Comparison of ENCODE assay signal across 8 mouse cellular contexts in the genomic region with DNA sequence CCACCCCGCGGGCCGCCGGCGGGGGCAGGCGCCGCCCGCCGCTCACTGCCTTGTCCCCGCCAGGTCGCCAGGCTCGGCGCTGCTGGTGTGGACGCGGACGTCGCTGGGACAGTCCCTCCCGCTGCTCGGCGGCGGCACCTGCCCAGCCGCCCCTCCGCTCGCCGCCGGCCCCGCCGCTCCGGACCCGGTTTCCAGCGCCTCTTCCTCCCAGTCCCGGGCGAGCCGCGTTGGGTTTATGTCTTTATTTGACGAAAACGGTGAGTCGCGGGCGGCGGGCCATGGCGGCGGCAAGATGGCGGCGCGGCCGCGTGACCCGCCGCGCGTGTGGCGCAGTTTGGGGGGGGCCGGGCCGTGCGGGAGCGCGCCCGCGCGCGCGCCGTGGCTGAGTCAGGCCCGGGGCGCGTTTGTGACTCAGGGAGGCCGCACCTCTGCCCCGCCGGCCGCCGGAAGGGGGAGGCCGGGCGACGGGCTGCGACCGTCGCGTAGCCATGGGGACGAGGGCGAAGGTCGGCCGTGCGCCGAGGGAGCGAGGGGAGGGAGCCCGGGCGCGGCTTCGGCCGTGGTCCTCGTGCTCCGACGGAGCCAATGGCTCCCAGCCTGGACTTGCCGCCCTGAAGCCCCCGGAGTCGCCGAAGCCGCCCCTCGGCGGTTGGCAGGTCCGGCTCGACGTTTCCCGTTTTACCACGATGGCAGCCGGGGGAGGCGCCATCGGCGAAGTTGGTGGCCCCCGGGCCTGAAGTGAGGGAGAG. TPM values are rescaled to one million over a fixed set of nuclear protein-coding genes. Genes with fewer than 3 reads are reported as not detected.
DNase-seq lines count a peak whose midpoint lies in the region; ATAC-seq lines count a peak whose summit lies in the region.

No protein-coding gene starts in this region.

- peak overlapping the region; percentile 97 for H3K27ac ChIP-seq in forebrain, embryonic 12.5 days
- peak overlapping the region; percentile 99 for H3K27ac ChIP-seq in neural tube, embryonic 14.5 days (ENCODE audit: low read depth, low read length)

- no peaks in the 10 kb centered on the region for H3K9me3 ChIP-seq in forebrain, embryonic 12.5 days
- no peaks in the 10 kb centered on the region for H3K9me3 ChIP-seq in neural tube, embryonic 14.5 days (ENCODE audit: control insufficient read depth, low read length)

- intact Hi-C loops in heart, postnatal 14 days (cut with DNase I), result loop anchor here (2.0 kb wide), 1 partner anchor 36 kb away; the partner anchor contains the start of gene Mark3

- H3K9ac ChIP-seq in forebrain, embryonic 12.5 days, result peak overlapping the region; percentile 96
- peak overlapping the region; percentile 98 for H3K9ac ChIP-seq in neural tube, embryonic 14.5 days (replicated peaks; ENCODE audit: low read depth, low read length)

- 0% methylated on average over 106 of the region's 111 CpGs for WGBS in forebrain, embryonic 12.5 days
- WGBS in neural tube, embryonic 14.5 days, result under 1% methylated on average over 82 of the region's 111 CpGs

- H3K4me2 ChIP-seq in forebrain, embryonic 12.5 days, result peak overlapping the region; percentile 88
- peak overlapping the region; percentile 80 for H3K4me2 ChIP-seq in neural tube, embryonic 14.5 days (ENCODE audit: low read depth, low read length)

- no peaks in the 10 kb centered on the region for H3K27me3 ChIP-seq in forebrain, embryonic 12.5 days
- no peaks in the 10 kb centered on the region; the same call in 1 of the 2 replicates for H3K27me3 ChIP-seq in neural tube, embryonic 14.5 days (ENCODE audit: control insufficient read depth, insufficient read depth, low read length)

- H3K4me1 ChIP-seq in forebrain, embryonic 12.5 days, result peaks cover 28% of the 10 kb centered on the region
- peaks cover 16% of the 10 kb centered on the region for H3K4me1 ChIP-seq in neural tube, embryonic 14.5 days (ENCODE audit: control insufficient read depth, insufficient read depth, low read length)

- ATAC-seq in forebrain, embryonic 12.5 days (ENCODE audit: low FRiP score), result peak; percentile 49
- ATAC-seq in neural tube, embryonic 14.5 days (ENCODE audit: low read depth), result peak; percentile 62

- H3K36me3 ChIP-seq in forebrain, embryonic 12.5 days (replicated peaks), result peaks cover 44% of the 10 kb centered on the region
- H3K36me3 ChIP-seq in neural tube, embryonic 14.5 days (ENCODE audit: control insufficient read depth, insufficient read depth, low read length), result peaks cover 43% of the 10 kb centered on the region

- H3K4me3 ChIP-seq in forebrain, embryonic 12.5 days (replicated peaks), result peak overlapping the region; percentile 96
- peak overlapping the region; percentile 96 for H3K4me3 ChIP-seq in neural tube, embryonic 14.5 days (ENCODE audit: low read depth, low read length)

- DNase-seq in CD4-positive, CD25-positive, alpha-beta regulatory T cell, adult 2 months (ENCODE audit: low read depth, low spot score), result peak; percentile 89
- DNase-seq in c-Kit-negative CD71-positive TER-119-positive erythroid progenitor cells, embryonic 14.5 days (ENCODE audit: low read depth, low spot score), result peak; percentile 64
- DNase-seq in heart, postnatal 14 days, result peak; percentile 87 to 91
- peak; percentile 57 to 73 for DNase-seq in layer of hippocampus, adult 18-20 months (ENCODE audit: low spot score in 2 of 2)
- peak; percentile 81 to 87 for DNase-seq in lung, adult 18-20 months
- DNase-seq in testis, postnatal 10 days (ENCODE audit: low spot score), result peak; percentile 90

RNA-seq across cellular contexts. Expression of gene Eif5, which starts 0.7 kb away (rescaled TPM):
- polyA plus RNA-seq in forebrain, embryonic 12.5 days (2016; fragmentation: Nextera tagmentation; extraction: Ambion mirVana), result 734 and 738 TPM in 2 replicates
- total RNA-seq in heart, postnatal 14 days (2021), result 100 to 1,000 TPM; 155 to 167 TPM
- total RNA-seq in layer of hippocampus, adult 18-20 months (2021), result 100 to 1,000 TPM; 254 to 262 TPM
- polyA plus RNA-seq in neural tube, embryonic 14.5 days (2014; fragmentation: Nextera tagmentation; extraction: Ambion mirVana), result 518 and 558 TPM in 2 replicates

RNA-seq across cellular contexts. Expression of gene Mark3, which starts 35.9 kb away (rescaled TPM):
- polyA plus RNA-seq in forebrain, embryonic 12.5 days (2016; fragmentation: Nextera tagmentation; extraction: Ambion mirVana), result 73.1 and 82.3 TPM in 2 replicates
- 10 to 100 TPM; 65.2 to 72.1 TPM for total RNA-seq in heart, postnatal 14 days (2021)
- total RNA-seq in layer of hippocampus, adult 18-20 months (2021), result 10 to 100 TPM; 92.2 to 92.3 TPM
- polyA plus RNA-seq in neural tube, embryonic 14.5 days (2014; fragmentation: Nextera tagmentation; extraction: Ambion mirVana), result 78.1 and 83.7 TPM in 2 replicates

RNA-seq across cellular contexts. Expression of gene Gm266, which starts 52.8 kb away (rescaled TPM):
- polyA plus RNA-seq in forebrain, embryonic 12.5 days (2016; fragmentation: Nextera tagmentation; extraction: Ambion mirVana), result 2.5 and 3.5 TPM in 2 replicates
- total RNA-seq in heart, postnatal 14 days (2021), result 1 to 10 TPM; 1.2 to 1.7 TPM
- 1 to 10 TPM; 3.7 to 3.9 TPM for total RNA-seq in layer of hippocampus, adult 18-20 months (2021)
- polyA plus RNA-seq in neural tube, embryonic 14.5 days (2014; fragmentation: Nextera tagmentation; extraction: Ambion mirVana), result 1.3 and 1.5 TPM in 2 replicates

Comparison
In these comparisons a context has a peak if more than half of its experiments do, and no peak if none do; other contexts are left out.
1. Peak in every context shown above with its lines: DNase-seq, ATAC-seq, H3K4me3 ChIP-seq and H3K27ac ChIP-seq.